11 mouse cellular contexts compared by ENCODE assay signal in genomic region chr3:75542852-75543251, GRCm38 (mm10). TPM values are rescaled to one million over a fixed set of nuclear protein-coding genes. Genes with fewer than 3 reads are reported as not detected.
DNase-seq lines count a peak whose midpoint lies in the region; ATAC-seq and TF ChIP-seq lines count a peak whose summit lies in the region.
"Had no signal": no experiment of that assay in that cellular context is flagged by ENCODE, and none has a peak within 500 bp of the region (broad histone marks: within the 10 kb centered on the region; RNA-seq: fewer than 3 reads in every experiment).

No protein-coding gene starts in this region.

- 50% methylated on average over 3 of the region's 3 CpGs for WGBS in heart, embryonic 10.5 days
- 76% methylated on average over 3 of the region's 3 CpGs for WGBS in kidney, postnatal 0 days

- H3K9ac ChIP-seq in kidney, postnatal 0 days (ENCODE audit: low read depth, low read length), result no peak overlapping the region
- H3K9ac ChIP-seq: lung, embryonic 14.5 days had no signal

- no peak for ATAC-seq in kidney, postnatal 0 days (replicated peaks; ENCODE audit: low FRiP score, low read depth)

- no peaks in the 10 kb centered on the region for H3K27me3 ChIP-seq in heart, embryonic 10.5 days (ENCODE audit: insufficient read depth, poor library complexity, severe bottlenecking)
- no peaks in the 10 kb centered on the region for H3K27me3 ChIP-seq in kidney, postnatal 0 days (ENCODE audit: insufficient read depth, low read length)

- TF ChIP-seq CTCF in kidney, postnatal 0 days (IDR thresholded peaks at IDR 0.05; ENCODE audit: low read depth), result no peak

- H3K27ac ChIP-seq in heart, embryonic 10.5 days, result peak overlapping the region; percentile 47; the same call in 1 of the 2 replicates
- H3K27ac ChIP-seq in kidney, postnatal 0 days, result no peak overlapping the region

- H3K4me3 ChIP-seq in heart, embryonic 10.5 days, result no peak overlapping the region
- no peak overlapping the region for H3K4me3 ChIP-seq in kidney, postnatal 0 days (replicated peaks; ENCODE audit: low read depth, low read length)

- no peak overlapping the region for H3K4me2 ChIP-seq in kidney, postnatal 0 days (ENCODE audit: low read length)
- H3K4me2 ChIP-seq: lung, embryonic 14.5 days had no signal

- H3K36me3 ChIP-seq in heart, embryonic 10.5 days, result peaks cover 19% of the 10 kb centered on the region; the same call in 1 of the 2 replicates
- peaks cover 8% of the 10 kb centered on the region; the same call in 1 of the 2 replicates for H3K36me3 ChIP-seq in kidney, postnatal 0 days (ENCODE audit: insufficient read depth, low read length)

- H3K4me1 ChIP-seq in heart, embryonic 10.5 days, result 0 out of 2 replicates have a peak, but pooled peaks cover 4% of the 10 kb centered on the region
- H3K4me1 ChIP-seq in kidney, postnatal 0 days (replicated peaks; ENCODE audit: insufficient read depth, low read length), result no peaks in the 10 kb centered on the region

- DNase-seq in lung, postnatal 36 days, result peak; percentile 30
- DNase-seq in lung, adult 18-20 months, result no peak
- DNase-seq in heart, embryonic 10.5 days (ENCODE audit: low spot score), result peak; percentile 78
- DNase-seq in kidney, postnatal 0 days (ENCODE audit: low spot score), result peak; percentile 19
- DNase-seq in spleen, adult 12 weeks (ENCODE audit: low spot score), result peak; percentile 6
- no peak for DNase-seq in neural tube, embryonic 10.5 days (ENCODE audit: extremely low spot score, low spot score)
- no peak for DNase-seq in yolk sac, embryonic 10.5 days (ENCODE audit: low spot score)
- DNase-seq in lung, postnatal 4 days, result no peak
- DNase-seq: gastrocnemius, postnatal 25 days; lung, embryonic 14.5 days had no signal

- no peaks in the 10 kb centered on the region for H3K9me3 ChIP-seq in heart, embryonic 10.5 days
- H3K9me3 ChIP-seq in kidney, postnatal 0 days (replicated peaks; ENCODE audit: low read length), result no peaks in the 10 kb centered on the region
- H3K9me3 ChIP-seq: G1E had no signal

RNA-seq across cellular contexts. Expression of gene Pdcd10, which starts 13.8 kb away (rescaled TPM):
- 62.0 and 76.0 TPM in 2 replicates for polyA plus RNA-seq in heart, embryonic 10.5 days (2016; fragmentation: Nextera tagmentation; extraction: Ambion mirVana)
- polyA plus RNA-seq in kidney, postnatal 0 days (2015; fragmentation: Nextera tagmentation; extraction: Ambion mirVana), result 123 and 131 TPM in 2 replicates

RNA-seq across cellular contexts. Expression of gene Serpini1, which starts 14.5 kb away (rescaled TPM):
- polyA plus RNA-seq in heart, embryonic 10.5 days (2016; fragmentation: Nextera tagmentation; extraction: Ambion mirVana), result 0.76 and 1.3 TPM in 2 replicates
- 8.1 and 9.0 TPM in 2 replicates for polyA plus RNA-seq in kidney, postnatal 0 days (2015; fragmentation: Nextera tagmentation; extraction: Ambion mirVana)
- polyA plus RNA-seq: G1E had no signal

Comparison
In these comparisons a context has a peak if more than half of its experiments do, and no peak if none do; other contexts are left out.
1. DNase-seq: peak in lung, postnatal 36 days (single experiment), heart, embryonic 10.5 days (single experiment), kidney, postnatal 0 days (single experiment) and spleen, adult 12 weeks (single experiment); none in lung, adult 18-20 months (0 of 2), neural tube, embryonic 10.5 days (single experiment), yolk sac, embryonic 10.5 days (single experiment) and lung, postnatal 4 days (0 of 2).